Mouse (Mus musculus) erythroblast, embryonic 14.5 days (primary cell): ENCODE results near the gene Kcnma1.

Experiments
- GATA1 ChIP-seq: IDR thresholded peaks from 2 replicates; pipeline ENCODE4 v1.6.1; 2012; ENCODE audit warnings: low read length, inconsistent platforms, mixed read lengths
- TAL1 ChIP-seq: IDR thresholded peaks from 3 replicates; pipeline ENCODE4 v1.6.1; 2012; ENCODE audit warnings: low read length, inconsistent platforms, mixed read lengths

GRCm38 (mm10) chr14:23592826-23593447 lies 421.4 kb downstream of the Kcnma1 start:
- no peak for TF ChIP-seq TAL1
- no peak for TF ChIP-seq GATA1
